Mouse (Mus musculus): ENCODE results near the gene Lrrc49.
A peak's percentile ranks its signal among the peaks of the same experiment; 100 is the strongest.

Lrrc49 gene

GRCm38 (mm10) chr9:60687891-60688324, at the start of gene Lrrc49:
Gene Lrrc49 (minus strand): TSS chr9:60688158.
- DNase-seq = peak; percentile 95

DNA sequence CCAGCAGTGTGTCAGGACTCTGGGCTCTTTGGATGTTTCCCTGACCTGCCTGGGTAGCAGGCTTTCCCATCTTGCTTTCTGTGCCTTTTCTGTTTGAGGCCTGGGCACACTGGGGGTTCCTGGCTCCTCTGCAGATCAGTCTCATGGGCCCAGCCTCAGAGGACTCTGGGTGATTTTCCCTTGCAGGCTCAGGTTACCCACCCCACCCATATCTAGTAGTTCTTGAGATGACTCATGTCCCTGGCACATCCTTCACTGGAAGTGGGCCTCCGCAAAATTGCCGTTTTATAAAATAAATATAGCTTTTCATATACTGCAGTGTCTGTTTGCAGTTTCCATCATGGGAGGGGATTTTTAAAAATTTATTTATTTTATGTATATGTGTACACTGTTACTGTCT, 46.4 kb upstream of the Lrrc49 start:
- DNase-seq = no peak

- DNase-seq = no peak
Measured at GRCm38 (mm10) chr9:60724968-60725367, 37.0 kb upstream of the Lrrc49 start.

DNA sequence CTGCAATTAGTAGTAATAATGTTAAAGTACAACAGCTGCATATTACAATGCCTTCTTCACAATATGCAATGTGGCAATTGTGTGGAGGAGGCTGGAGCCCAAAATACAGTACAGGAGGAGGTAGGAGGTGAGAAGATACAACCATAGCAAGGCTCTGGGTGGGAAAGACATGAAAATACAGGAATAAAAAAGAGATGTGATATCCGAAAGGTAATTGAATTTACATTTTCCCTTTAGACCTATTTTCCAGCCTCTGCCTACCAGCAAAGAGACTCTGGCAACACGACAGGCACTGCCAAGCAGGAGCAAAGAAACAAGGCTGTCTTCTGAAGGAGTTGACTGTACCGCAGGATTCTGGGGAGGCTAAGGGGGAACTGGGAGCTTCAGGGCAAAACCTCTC, 31.7 kb upstream of the Lrrc49 start:
- no peak for DNase-seq

DNA sequence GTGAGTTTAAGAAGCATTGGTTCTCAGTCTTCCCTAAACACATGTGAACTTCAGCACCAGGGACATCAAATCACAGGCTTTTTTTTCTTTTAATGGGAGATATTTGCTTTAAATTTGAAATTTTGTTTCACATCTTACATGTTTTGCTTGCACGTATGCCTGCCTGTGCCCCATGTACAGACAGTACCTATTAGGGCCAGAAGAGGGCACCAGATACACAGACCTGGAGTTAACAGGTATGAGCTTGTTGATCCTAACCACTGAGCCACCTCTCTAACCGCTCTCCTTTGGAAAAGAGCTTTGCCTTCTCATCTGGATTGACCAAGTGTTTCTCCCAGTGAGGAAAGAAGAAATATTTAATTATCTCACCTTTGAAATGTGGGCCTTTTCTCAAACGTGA, 30.3 kb upstream of the Lrrc49 start:
- peak; percentile 88 for DNase-seq

GRCm38 (mm10) chr9:60715828-60716227, 27.9 kb upstream of the Lrrc49 start:
- no peak for DNase-seq

DNA sequence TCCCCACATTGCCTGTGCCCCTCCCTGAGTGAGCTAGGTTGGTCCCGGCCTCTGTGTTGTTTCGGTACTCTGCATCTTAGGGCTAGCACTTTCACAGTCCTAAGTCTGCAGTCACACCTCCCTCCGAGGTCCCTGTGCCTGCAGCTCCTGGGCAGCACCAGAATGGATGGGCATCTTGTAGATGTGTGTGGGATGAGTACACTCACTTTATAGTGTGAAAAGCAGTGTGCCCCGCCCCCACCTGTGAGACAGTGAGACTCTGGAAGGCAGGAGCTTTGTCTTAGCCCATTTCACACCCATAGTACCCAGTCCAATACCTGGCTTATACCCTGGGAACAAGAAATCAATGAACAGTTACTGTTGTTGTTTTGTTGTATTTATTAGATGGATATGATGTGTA, 27.3 kb upstream of the Lrrc49 start:
- no peak for DNase-seq

GRCm38 (mm10) chr9:60714191-60714590, 26.2 kb upstream of the Lrrc49 start:
- DNase-seq = no peak

DNA sequence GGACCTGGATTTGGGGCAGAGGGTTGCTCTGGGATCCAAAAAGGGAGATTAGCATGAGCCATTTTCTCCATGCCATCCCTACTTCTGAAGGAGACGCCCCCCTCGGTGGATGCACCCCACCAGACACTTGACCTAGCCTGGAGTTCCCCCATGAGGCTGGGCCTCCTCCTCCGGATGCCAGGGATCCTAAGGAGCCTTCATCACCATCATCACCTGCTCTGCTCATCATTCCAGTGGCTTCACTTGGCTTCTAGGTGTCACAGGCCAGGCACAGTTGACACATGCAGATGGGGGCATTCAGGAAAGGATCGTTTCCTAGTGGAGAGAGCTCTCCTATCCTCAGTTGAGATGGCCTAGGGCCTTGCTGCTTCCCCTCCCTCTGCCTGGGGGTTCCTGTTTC, 25.7 kb upstream of the Lrrc49 start:
- DNase-seq = no peak

DNA sequence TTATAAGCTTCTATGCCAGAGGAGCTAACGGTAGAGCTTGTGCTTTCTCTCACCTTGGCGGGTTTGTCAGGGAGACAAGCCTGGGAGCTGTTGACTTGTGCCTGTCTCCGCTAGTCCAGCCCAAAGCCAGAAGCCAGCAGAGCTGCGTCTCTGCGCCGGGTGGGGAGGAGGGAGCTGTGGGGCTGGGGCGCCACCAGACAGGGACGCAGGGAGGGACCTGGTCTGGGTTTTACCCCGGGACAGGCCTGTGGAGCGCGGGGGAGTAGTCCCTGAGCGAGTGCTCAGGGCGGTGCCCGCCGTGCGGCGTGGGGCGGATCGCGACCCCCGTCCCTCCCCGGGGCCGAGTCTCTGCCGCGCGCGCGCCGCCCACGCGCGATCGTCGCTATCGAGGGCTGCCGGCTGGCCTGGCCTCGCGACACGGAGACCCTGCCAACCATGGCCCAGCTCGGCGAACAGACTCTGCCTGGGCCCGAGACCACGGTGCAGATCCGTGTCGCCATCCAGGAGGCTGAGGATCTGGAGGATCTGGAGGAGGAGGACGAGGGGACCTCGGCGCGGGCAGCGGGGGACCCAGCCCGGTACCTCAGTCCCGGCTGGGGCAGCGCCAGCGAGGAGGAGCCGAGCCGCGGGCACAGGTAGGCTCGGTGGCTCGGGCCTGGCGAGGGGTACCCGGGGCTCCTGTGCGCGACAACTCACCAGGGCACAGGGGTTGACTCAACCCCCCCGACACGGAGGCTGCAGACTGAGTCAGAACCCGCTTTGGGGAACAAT, 25.0 kb upstream of the Lrrc49 start, which contains the start of gene Larp6:
Gene Larp6, plus strand, starts transcription at position 219 of the 771 bp plus-strand sequence.
- DNase-seq = no peak

GRCm38 (mm10) chr9:60712011-60712410, 24.1 kb upstream of the Lrrc49 start:
- DNase-seq = no peak

DNA sequence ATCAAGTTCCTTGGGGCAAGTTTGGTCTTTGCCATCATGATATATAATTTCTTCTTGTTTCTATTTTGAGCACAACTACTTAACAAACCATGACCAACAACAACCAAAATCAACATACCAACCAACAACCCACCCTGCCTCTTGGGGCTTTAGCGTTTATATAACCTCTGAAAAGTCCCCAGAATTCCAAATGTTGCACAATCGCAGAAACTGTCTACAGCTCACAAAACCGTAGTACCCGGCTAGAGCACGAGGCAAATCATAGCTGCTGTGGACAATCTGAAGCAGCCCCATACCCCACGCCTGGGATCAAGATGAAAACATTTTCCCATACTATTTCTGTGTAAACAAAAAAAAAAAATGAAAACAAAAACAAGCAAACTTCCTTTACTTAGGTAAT, 21.8 kb upstream of the Lrrc49 start:
- no peak for DNase-seq

GRCm38 (mm10) chr9:60708606-60709005, 20.6 kb upstream of the Lrrc49 start:
- no peak for DNase-seq

- DNase-seq = no peak
Measured at GRCm38 (mm10) chr9:60707594-60707993, 19.6 kb upstream of the Lrrc49 start.

DNA sequence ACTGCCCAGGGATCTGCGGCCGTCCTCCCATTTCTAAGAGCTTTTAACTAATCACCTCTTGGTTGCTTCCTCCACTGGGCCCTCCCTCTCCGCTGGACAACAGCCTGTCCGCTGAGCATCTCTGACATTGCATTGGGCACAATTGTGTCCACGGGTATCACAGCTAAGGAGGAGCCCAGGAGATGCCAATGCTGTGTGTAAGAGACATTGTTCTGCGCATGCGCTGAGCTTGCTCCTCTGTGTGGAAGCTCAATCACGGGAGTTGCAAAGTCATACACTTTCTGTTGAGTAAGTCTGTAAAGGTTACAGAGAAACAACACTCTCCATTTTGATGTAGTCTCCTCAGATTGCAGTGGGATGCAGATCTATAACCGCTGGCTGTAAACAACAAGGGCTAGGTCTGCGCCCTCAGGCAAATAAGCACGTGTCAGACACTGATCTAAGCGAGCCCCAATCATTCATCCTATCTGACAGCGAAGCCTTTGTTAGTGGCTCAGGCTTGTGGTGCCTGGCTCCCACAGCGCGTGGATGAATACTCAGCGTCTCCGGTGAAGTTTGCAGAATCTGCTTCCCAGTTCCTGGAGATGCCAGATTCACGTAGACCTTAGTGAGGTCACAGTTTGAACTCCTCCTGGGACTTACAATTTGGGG, 11.7 kb upstream of the Lrrc49 start:
- DNase-seq = no peak

DNA sequence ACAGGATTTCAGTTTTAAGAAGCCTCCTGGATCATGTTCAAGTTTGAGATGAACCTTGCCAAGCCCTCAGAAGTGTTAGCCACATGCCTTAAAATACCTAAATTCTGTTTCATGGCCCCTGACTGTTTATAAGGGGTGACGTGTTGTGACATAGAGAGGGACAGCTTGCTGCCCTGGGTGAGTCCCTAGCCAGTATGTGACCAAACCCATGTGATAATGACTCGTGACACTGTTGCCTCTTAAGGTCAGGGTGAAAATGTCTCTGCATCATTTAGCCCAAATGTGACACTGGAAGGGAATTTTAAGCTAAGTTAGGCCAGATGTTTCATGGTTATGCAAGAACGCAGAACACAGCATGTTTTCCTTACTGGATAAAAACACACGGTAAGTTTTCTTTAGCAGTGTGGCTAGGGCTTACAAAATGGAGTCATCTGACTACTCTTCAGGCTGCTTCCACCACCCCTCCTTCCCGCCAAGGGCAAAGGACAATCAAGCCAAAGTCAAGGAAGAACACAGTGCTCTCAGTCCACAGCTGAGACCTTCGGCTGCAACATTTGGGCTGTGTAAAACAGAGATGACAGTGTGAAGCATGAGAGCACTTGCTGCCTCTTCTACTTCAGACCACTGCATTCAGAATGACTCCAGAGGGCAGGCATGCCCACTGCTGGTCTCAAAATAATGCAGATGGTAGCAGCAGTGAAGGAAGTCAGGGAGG, 8.5 kb upstream of the Lrrc49 start:
- peak; percentile 38 for DNase-seq

GRCm38 (mm10) chr9:60693986-60694385, 6.0 kb upstream of the Lrrc49 start:
- no peak for DNase-seq

- peak; percentile 34 for DNase-seq
Measured at GRCm38 (mm10) chr9:60692624-60693023, 4.7 kb upstream of the Lrrc49 start.

- peak; percentile 55 for DNase-seq
Measured at GRCm38 (mm10) chr9:60687415-60687814, 543 bp downstream of the Lrrc49 start.

DNA sequence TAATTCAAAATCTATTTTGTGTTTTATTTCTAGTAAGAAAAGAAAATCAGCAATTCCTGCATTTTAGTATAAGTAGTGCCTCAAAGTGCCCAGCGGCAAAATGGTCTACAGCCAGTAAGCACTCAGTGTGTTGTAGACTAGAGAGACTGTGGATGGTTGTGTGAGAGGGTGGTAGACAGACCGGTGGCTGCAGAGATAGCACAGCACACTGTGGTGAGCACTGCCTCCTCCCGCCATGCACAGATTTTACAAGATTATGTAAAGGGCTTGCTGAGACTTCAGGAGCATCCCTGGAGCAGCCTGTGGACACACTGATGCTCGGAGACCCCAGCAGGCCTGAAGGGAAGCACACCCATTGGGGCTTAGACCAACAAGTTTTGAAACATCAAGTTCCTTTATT, 5.2 kb downstream of the Lrrc49 start:
- DNase-seq = no peak

GRCm38 (mm10) chr9:60681005-60681404, 7.0 kb downstream of the Lrrc49 start:
- DNase-seq = no peak

DNA sequence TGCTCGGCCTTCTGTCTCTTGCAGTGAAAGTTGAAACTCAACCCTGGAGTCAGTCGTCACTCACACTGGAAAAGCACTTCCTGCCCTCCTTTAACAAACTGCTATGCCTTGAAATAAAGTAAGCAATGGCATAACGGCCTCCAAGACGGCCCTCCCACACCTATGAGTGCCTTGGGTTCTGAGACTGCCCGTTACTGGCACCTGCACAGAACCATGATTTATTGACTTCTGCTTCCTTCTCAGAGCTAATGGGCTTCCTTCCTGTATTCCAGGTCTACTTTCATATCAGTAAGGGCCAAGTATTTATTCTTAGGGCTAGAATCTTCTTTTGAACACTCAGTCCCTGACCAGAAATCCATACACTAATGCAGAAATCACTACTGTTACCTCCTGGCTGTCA, 9.0 kb downstream of the Lrrc49 start:
- DNase-seq = no peak

- no peak for DNase-seq
Measured at GRCm38 (mm10) chr9:60676429-60676828, 11.5 kb downstream of the Lrrc49 start.

DNA sequence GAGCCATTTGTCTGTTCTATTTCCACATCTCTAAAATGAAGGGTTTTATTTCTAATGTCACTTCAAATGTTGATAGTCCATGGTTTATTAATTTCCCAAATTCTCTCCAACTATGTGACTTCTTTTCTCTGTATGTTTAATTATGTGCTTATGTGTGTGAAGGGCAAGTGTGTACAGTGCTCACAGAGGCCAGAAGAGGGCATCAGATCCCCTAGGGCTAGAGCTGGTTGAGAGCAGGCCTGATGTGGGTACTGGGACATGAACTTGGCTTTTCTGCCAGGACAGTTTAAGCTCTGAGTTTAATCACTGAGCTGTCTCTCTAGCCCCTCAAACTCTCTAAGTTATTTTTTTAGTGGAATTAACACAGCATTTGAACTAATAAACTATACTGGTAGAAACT, 13.2 kb downstream of the Lrrc49 start:
- DNase-seq = no peak
